ENCODE assay signal across 19 mouse cellular contexts in the genomic region with DNA sequence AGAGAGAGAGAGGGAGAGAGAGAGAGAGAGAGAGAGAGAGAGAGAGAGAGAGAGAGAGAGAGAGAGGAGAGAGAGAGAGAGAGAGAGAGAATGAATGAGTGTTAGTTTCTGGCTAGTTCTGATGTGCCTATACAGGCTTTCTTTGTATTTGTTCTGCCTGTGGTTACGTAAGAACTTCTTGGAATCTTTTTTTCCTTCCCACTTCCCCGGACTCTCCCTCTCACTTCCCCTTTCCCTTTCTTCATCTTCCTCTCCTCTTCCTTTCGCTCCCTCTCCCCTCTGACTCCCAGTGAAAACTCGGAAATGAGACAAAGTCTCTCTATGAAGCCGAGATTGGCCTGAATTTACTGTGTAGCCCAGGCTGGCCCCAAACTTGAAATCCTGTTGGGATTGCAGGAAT. TPM values are rescaled to one million over a fixed set of nuclear protein-coding genes. Genes with fewer than 3 reads are reported as not detected.
A peak's percentile ranks its signal among the peaks of the same experiment; 100 is the strongest.
DNase-seq lines count a peak whose midpoint lies in the region; ATAC-seq and TF ChIP-seq lines count a peak whose summit lies in the region.
"Had no signal": no experiment of that assay in that cellular context is flagged by ENCODE, and none has a peak within 500 bp of the region (broad histone marks: within the 10 kb centered on the region; RNA-seq: fewer than 3 reads in every experiment).

No protein-coding gene starts in this region.

- no peak for ATAC-seq in lung, postnatal 0 days
- ATAC-seq in megakaryocyte, adult 5-6 weeks (ENCODE audit: poor library complexity, severe bottlenecking), result peak; percentile 68
- ATAC-seq: forebrain, embryonic 16.5 days; hindbrain, postnatal 0 days had no signal

- H3K4me3 ChIP-seq in lung, postnatal 0 days (ENCODE audit: low read depth, low read length), result no peak overlapping the region
- peak overlapping the region; percentile 42; the same call in 1 of the 2 replicates for H3K4me3 ChIP-seq in bone marrow macrophage, adult 2 months (ENCODE audit: insufficient read depth, low read length)
- no peak overlapping the region for H3K4me3 ChIP-seq in left cerebral cortex, adult 2 months
- H3K4me3 ChIP-seq: embryonic facial prominence, embryonic 13.5 days; forebrain, embryonic 12.5 days; heart, embryonic 13.5 days; hindbrain, embryonic 13.5 days had no signal

- TF ChIP-seq CTCF in lung, postnatal 0 days (IDR thresholded peaks at IDR 0.05), result no peak
- no peak for TF ChIP-seq CTCF in bone marrow macrophage, adult 2 months (IDR thresholded peaks at IDR 0.05; ENCODE audit: low read depth, low read length)
- no peak for TF ChIP-seq CTCF in left cerebral cortex, adult 2 months (IDR thresholded peaks at IDR 0.05)

- no peak for TF ChIP-seq EP300 in lung, postnatal 0 days (IDR thresholded peaks at IDR 0.05)

- no peak overlapping the region for H3K9ac ChIP-seq in lung, postnatal 0 days (replicated peaks; ENCODE audit: low read depth)
- H3K9ac ChIP-seq: embryonic facial prominence, embryonic 13.5 days; forebrain, embryonic 12.5 days; heart, embryonic 13.5 days; hindbrain, embryonic 13.5 days had no signal

- peak; percentile 55 for DNase-seq in lung, postnatal 0 days (ENCODE audit: low spot score)
- no peak for DNase-seq in lung, adult 18-20 months
- DNase-seq in frontal cortex, postnatal 36 days (ENCODE audit: low spot score in 2 of 2), result no peak
- DNase-seq in left cerebral cortex, adult 2 months (ENCODE audit: extremely low spot score in 1 of 2, low spot score in 2 of 2), result no peak
- DNase-seq: adrenal gland, postnatal 10 days; cerebellum, adult 18-20 months; cerebellum, adult 9-11 months; cerebellum, postnatal 36 days; gastrocnemius, postnatal 14 days; heart, postnatal 4 days had no signal

- H3K4me2 ChIP-seq in lung, postnatal 0 days (replicated peaks; ENCODE audit: low read depth, low read length), result no peak overlapping the region
- H3K4me2 ChIP-seq: embryonic facial prominence, embryonic 13.5 days; forebrain, embryonic 12.5 days; hindbrain, embryonic 13.5 days had no signal

- no peaks in the 10 kb centered on the region for H3K36me3 ChIP-seq in lung, postnatal 0 days (ENCODE audit: insufficient read depth, low read length)
- H3K36me3 ChIP-seq: embryonic facial prominence, embryonic 13.5 days; forebrain, embryonic 12.5 days; G1E; heart, embryonic 13.5 days; hindbrain, embryonic 13.5 days had no signal

- no peaks in the 10 kb centered on the region for H3K27me3 ChIP-seq in lung, postnatal 0 days (replicated peaks; ENCODE audit: insufficient read depth, low read length)
- H3K27me3 ChIP-seq: forebrain, embryonic 12.5 days; heart, embryonic 13.5 days; hindbrain, embryonic 13.5 days had no signal

- 51% methylated on average over 5 of the region's 5 CpGs for WGBS in lung, postnatal 0 days

- H3K9me3 ChIP-seq in lung, postnatal 0 days (ENCODE audit: low read length), result no peaks in the 10 kb centered on the region
- H3K9me3 ChIP-seq: embryonic facial prominence, embryonic 13.5 days; forebrain, embryonic 12.5 days; G1E; heart, embryonic 13.5 days; hindbrain, embryonic 13.5 days had no signal

- intact Hi-C loops in left cerebral cortex, adult 2 months (cut with DNase I), result no loop called here

- H3K4me1 ChIP-seq in lung, postnatal 0 days (ENCODE audit: insufficient read depth, low read depth, low read length), result no peaks in the 10 kb centered on the region
- H3K4me1 ChIP-seq in bone marrow macrophage, adult 2 months (ENCODE audit: control insufficient read depth, insufficient read depth, low read length), result peaks cover 27% of the 10 kb centered on the region
- H3K4me1 ChIP-seq: embryonic facial prominence, embryonic 13.5 days; heart, embryonic 13.5 days; hindbrain, embryonic 13.5 days had no signal

- H3K27ac ChIP-seq in lung, postnatal 0 days (ENCODE audit: low read length), result no peak overlapping the region
- H3K27ac ChIP-seq in bone marrow macrophage, adult 2 months (ENCODE audit: insufficient read depth, low read depth, low read length), result peak overlapping the region; percentile 74
- H3K27ac ChIP-seq in left cerebral cortex, adult 2 months, result no peak overlapping the region
- H3K27ac ChIP-seq: embryonic facial prominence, embryonic 13.5 days; forebrain, embryonic 12.5 days; heart, embryonic 13.5 days; hindbrain, embryonic 13.5 days; hindbrain, postnatal 0 days had no signal

- TF ChIP-seq POLR2A in bone marrow macrophage, adult 2 months (IDR thresholded peaks at IDR 0.05; ENCODE audit: borderline replicate concordance, low read depth, low read length), result no peak

RNA-seq across cellular contexts. Expression of gene Atp6v0a1, which starts 14.6 kb away (rescaled TPM):
- 51.3 and 57.2 TPM in 2 replicates for polyA plus RNA-seq in lung, postnatal 0 days (2015; fragmentation: Nextera tagmentation; extraction: Ambion mirVana)
- polyA plus RNA-seq in bone marrow macrophage, adult 2 months (2012; ENCODE audit: insufficient read depth, insufficient read length, missing spikeins), result 163 and 186 TPM in 2 replicates
- 40.2 and 42.9 TPM in 2 replicates for total RNA-seq in megakaryocyte, adult 5-6 weeks (2015)
- total RNA-seq in megakaryocyte, adult 5-6 weeks (2017), result 35.2 and 46.1 TPM in 2 replicates
- 100 to 1,000 TPM; 442 to 461 TPM for total RNA-seq in left cerebral cortex, adult 2 months (2021)

RNA-seq across cellular contexts. Expression of gene Cavin1, which starts 24.0 kb away (rescaled TPM):
- polyA plus RNA-seq in lung, postnatal 0 days (2015; fragmentation: Nextera tagmentation; extraction: Ambion mirVana), result 692 and 736 TPM in 2 replicates
- polyA plus RNA-seq in bone marrow macrophage, adult 2 months (2012; ENCODE audit: insufficient read depth, insufficient read length, missing spikeins), result 3.8 and 4.1 TPM in 2 replicates
- total RNA-seq in megakaryocyte, adult 5-6 weeks (2015), result not detected in 2 replicates
- 0.15 TPM in 1 of 2 replicates, not detected in the other for total RNA-seq in megakaryocyte, adult 5-6 weeks (2017)
- 10 to 100 TPM; 19.2 to 22.2 TPM for total RNA-seq in left cerebral cortex, adult 2 months (2021)

RNA-seq across cellular contexts. Expression of gene Stat3, which starts 55.3 kb away (rescaled TPM):
- 100 and 120 TPM in 2 replicates for polyA plus RNA-seq in lung, postnatal 0 days (2015; fragmentation: Nextera tagmentation; extraction: Ambion mirVana)
- polyA plus RNA-seq in bone marrow macrophage, adult 2 months (2012; ENCODE audit: insufficient read depth, insufficient read length, missing spikeins), result 73.3 and 76.6 TPM in 2 replicates
- total RNA-seq in megakaryocyte, adult 5-6 weeks (2015), result 61.5 and 79.5 TPM in 2 replicates
- 103 and 184 TPM in 2 replicates for total RNA-seq in megakaryocyte, adult 5-6 weeks (2017)
- 10 to 100 TPM; 35.7 to 40.9 TPM for total RNA-seq in left cerebral cortex, adult 2 months (2021)

Comparison
In these comparisons a context has a peak if more than half of its experiments do, and no peak if none do; other contexts are left out.
1. RNA of gene Atp6v0a1, which starts 14.6 kb away (total RNA-seq): 442 to 461 TPM in left cerebral cortex, adult 2 months; 35.2 to 46.1 TPM in megakaryocyte, adult 5-6 weeks; every median in the first group is over 4 times any median in the second.
2. RNA of gene Cavin1, which starts 24.0 kb away (total RNA-seq): 19.2 to 22.2 TPM in left cerebral cortex, adult 2 months; 0.15 TPM in megakaryocyte, adult 5-6 weeks; every median in the first group is over 10 times any median in the second.